Mouse (Mus musculus) gastrocnemius, postnatal 10 days (tissue): ENCODE measurements at regions not wholly inside any gene's neighbourhood (a gene's known extent, or its start where the extent isn't known, plus 50 kb on each side); places are given as distances from the start of the nearest gene placed in this dataset.
A peak's percentile ranks its signal among the peaks of the same experiment; 100 is the strongest.
"Not testable (repeated sequence)": the region's sequence is repeated elsewhere in the genome, so short reads cannot be mapped to it uniquely, and the experiment has no call there.

ENCODE experiments used
- DNase-seq: peaks from one replicate; pipeline ENCODE4 v3.0.0; 2021; ENCODE audit warnings: mixed read lengths

DNA sequence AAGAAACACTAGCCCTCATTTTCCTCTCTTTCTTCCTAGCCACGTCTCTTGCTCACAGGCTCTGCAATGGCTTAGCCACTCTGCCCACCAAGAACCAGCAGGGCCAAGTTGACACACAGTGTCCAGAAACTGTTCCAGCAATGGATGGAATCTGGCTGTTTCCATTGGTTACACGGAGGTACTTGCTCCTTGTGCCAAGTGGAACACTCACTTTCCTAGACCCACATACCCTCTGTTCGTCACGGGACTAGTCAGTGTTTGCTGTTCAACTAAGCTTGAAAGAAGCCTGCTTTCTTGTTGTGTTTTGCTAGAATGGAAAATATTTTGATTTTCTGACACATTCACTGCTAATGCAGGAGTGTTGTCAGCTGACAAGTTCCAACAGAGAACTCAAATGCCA is 575.7 kb upstream of the Gulo start:
- no peak for DNase-seq

DNA sequence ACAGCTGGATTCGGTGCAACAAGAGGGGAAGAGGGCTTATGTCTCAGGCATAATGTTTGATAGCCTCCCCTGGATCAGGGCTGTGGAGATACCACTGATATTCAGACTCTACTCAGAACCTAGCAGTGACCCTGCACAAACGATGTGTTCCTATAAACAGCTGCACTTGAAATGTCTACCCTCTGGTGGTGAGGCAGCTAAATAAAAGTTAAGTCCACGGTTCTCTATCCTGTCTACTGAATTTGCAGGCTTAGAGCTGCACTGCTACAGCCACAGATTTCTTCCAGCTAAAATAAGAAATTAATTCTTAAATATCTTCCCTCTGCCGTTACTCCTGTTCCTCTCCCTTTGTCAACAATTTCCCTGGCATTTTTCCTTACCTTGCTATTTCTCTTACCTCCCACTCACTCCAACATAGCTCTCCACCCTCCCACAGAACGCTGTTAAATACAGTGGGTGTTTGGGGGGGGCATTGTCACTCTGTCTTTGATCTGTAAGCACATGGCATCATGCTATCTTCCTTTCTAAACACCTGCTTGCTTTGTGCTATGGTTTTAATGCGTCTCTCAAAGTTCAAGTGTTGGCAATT is 571.0 kb upstream of the Gulo start:
- DNase-seq = no peak

DNA sequence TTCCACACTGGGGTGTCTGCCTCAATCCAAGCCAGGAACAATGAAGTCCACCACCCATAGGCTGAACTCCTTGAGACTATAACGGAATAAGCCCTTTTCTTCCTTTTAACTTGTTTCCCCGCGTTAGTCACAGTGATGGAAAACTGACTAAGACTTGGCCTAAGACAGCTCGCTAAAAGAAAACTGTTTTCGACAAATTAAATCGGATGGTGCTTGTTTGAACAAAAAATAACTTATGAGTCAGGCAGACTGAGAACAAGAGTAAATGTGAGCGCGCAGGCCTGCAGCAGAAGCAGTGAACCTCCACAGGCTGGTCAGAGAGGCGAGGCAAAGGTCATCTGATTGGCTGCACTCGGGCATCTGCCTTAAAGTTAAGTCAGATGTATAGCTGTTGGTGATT is 557.6 kb upstream of the Gulo start:
- no peak for DNase-seq

DNA sequence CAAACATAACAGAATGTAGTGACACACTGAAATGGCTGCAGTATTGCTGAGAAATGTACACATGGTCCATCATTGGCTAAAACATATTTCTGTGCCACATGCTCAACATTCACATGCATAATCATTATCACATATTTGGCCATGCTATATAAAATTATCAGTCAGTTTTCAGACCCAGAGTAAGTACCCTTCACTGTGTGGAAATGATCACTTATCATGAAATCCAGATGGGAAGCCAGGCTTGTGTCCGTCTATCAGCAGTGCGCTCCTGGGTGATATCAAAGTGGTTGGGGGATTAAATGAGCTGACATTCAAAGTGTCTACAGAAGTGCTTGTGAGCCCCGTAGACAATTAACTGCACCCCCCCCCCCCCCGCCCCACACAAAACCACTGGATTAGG is 553.7 kb upstream of the Gulo start:
- DNase-seq = no peak

DNA sequence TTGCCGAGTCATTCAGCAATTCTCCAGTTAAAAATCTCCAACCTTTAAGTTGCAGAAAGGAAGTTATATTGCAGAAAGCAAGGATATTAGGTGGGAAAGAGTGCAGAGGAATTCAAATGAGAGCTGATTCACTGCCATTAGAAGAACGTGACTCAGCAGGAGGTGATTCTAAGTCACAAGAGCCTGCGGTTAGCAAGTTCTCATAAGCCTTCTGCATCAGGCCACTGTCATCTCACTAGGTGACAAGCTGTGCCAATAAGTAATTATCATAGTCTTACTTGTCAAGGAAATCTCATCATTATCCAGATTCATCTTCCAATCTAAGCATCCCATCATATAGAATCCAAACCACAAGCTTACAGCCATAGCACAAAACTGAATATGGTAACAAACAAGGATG is 552.7 kb upstream of the Gulo start:
- no peak for DNase-seq

DNA sequence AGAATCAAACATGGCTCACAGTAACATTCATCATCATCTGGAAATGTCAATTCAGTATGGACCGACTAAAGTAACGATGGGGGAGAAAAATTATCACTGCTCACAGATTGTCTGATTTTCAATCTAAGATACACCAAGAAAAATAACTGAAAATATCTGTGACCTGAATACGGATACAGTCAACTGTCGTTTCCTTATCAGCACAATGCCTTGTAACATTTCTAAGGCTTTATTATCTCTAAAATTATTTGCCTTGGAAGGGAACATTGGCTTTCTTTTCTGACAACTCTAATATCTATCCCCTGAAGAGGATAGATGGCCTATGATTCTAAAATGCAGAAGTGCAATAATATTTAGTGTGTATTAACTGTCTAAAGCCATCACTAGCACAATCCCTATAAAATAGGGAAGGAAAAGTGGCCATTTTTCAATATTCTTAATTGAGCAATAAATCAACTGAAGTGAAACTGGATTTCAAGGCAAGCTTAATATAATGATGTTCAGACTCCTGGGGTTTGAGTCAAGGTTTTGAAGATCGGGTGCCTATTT is 552.1 kb upstream of the Gulo start:
- DNase-seq = no peak

DNA sequence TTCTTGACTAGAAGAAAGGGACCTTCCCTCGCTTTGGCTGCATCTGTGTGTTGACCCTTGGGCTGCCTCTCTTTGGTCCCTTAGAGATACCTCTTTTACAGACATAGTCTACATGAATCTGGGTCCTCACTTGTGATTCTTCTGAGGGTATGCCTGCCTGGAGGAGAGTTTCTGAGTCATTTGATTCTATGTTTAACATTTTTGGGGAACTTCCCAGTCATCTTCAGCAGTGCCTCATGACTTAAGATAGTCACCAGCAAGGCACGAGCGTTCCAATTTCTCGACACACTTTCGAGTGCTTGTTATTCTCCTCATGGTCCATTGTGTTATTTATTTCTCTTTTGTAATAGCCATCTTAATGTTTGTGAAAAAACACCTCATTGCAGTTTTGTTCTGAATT is 549.4 kb upstream of the Gulo start:
- no peak for DNase-seq

DNA sequence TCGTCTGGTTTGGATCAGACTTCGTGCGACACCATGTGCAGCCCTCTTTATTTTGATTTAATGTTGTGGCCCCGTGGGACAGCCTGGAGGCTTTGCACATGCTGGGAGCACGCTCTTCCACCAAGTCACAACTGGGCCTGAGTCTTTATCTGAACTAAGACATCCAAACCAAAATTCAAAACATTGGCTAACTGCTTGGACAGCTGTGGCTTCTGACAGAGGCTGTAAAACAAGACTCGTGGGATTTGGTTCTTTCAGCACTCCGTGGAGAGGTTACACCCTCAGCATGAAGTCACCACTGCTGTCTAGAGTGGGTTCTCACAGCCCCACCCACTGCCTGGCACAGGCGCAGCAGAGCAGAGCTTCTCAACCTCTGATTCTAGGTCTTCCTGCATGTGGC is 548.6 kb upstream of the Gulo start:
- DNase-seq = peak; percentile 46

DNA sequence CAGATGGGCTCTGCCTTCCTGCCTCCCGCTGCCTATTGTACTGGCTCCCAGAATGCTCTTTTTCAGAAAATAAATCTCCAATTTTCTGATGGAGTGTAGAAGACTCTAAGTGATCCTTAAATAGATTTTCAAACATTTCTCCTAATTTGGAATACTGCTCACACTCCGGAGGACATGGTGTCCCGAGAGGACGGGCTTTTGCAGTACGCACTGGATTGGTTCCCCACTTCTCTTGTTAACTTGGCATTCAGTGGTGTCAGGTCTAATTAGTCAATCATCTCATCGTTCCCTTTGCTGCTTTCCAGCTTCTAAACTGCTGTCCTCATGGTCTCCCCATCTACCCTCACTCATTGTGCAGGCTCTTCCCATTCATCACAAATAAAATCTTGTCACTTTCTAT is 529.5 kb upstream of the Gulo start:
- no peak for DNase-seq

DNA sequence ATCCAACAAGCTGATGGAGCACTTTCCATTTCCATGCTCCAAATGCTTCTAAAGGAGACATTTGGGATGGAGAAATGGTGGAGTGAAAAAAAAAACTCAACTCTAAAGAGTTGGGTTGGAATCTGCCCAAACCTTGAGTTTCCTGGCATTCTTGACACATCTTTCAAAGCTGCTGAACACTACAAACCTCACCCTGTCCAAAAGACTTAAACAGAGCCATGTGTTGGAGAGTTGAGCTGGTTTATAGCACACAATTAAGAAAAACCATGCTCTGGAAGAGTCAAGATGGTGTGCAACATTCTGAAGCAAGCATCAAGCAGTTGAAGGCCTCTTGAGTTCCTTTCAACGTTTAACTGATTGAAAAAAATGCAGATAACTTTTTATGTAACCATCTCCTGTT is 525.7 kb upstream of the Gulo start:
- no peak for DNase-seq

DNA sequence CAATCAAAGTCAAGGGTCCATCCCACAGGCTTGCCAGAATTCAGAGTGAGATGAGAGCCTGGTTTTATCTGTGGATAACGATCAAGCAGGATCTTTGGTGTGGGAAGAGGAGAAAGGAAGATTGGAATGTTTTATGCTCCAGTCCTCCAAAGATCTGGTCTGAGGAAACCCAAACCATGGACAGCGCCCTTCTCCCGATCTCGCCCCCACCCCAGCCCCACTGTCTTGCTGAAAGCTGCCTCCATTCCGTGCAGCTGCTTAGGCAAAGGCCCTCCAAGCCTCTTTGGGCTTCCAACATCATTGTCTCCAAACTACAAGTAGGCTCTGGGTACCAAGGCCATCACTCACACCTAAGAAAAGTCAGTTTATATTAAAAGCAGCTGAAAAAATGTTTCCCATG is 519.1 kb upstream of the Gulo start:
- no peak for DNase-seq

DNA sequence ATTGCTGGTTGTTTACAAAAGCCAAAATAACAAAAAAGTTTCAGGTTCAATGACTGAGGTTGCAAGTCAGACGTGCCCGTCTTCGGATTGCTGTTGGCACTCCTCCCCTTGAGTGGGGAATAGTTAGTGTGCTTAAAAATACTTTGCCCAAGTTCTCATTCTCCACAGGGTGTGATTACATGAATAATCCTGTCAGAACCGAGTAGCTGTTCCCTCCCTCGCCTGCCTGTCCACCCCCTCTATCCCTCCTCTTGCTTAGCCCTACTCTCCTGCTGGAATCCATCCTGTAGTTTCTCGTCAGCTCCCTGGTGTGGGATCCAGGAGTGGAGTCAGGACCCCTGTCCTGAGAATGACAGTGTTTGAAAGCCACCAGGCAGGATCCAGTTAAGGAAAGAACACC is 518.1 kb upstream of the Gulo start:
- DNase-seq = no peak

DNA sequence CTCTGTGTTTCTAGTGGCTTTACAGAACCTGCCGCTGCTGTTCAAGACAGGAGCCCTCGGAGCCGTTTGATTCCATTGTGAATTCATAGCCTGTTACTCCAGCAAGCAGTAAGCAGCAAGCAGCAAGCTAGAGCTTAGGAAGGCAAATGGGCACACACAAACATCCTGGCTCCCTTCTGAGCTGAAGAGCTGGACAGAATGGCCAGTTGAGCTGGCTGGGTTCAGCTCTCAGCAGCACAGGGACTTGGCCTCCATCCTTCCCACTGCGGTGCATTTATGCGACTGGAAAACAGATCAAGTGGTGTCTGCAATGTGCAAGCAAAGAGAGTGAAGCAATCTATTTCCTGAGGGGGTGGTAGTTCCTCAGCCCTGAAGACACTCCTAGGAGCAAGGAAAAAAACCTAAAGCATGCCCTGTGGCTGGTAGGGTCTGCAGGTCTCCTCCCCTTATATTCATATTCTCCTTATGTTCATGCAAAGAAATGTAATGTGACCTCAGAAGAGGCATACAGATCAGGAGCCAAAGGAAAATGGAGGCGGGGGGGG is 513.9 kb upstream of the Gulo start:
- DNase-seq = peak; percentile 14

DNA sequence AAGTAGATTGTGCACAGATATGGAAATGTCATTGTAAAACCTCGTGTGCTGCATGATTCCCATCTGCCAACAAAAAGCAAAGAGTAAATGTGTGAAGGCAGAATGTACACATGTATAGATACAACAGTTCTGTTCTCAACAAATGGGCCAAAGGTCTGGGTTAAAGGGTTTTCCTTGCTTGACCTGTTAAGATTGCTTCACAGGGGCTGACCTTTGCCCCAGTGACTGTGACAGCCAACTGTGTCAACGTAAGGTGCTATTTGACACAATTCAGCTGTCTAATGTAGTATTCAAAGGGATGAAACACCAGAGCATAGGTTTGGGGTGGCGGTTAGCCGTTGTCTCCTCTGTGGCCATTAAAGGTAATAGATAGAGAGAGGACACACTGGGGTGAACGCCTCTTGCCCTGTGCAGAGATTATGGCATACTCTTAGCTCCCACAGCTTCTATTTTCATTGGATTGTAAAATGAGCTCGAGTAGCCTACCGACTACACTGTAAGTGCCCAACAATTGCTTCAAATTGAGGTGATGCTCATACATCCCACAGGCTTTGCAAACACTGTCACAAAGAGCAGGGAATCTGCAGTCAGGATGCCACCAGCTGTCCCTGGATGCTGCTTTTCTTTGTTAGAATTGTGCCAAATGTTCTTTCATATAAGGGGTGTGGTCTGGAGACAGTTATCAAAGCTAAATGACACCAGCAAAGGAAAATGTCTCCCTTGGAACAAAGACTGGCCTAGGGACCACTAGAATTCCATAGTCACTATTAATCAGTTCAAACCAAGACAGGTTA is 513.0 kb upstream of the Gulo start:
- no peak for DNase-seq

DNA sequence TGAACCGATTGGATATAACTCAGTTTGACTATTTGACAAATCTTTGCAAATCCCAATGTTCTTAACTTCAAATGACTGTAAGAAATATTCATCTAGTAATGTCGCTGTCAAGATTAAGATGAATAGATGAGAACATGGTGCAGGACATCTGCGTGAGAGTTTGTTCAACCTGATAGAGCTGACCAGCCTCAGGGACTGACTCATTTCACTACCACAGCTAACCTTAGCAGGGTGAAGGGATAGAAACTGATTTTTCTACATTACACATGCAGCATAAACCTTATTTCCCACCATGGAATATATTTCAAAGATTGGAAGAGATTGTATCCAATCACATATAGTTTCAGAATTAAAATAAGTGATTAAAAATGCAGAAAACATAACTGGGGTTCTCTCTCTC is 507.8 kb upstream of the Gulo start:
- no peak for DNase-seq

DNA sequence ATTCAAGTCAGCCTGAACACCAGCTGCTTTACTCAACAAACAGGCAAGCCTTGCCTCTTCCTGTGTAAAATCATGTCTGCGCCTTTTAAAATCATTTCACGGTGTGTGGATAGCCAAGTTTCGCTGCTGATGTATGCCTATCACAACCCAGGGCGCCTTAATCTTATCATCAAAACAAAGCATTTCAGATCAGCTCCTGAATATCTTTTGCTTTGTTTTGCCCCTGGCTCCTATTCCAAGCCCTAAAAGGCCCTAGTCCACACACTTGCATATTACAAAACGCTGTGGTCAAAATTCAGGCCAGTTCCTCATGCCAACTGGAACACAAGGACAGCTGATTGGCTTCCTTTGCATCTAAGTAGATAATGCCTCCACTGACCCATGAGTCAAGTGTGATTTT is 501.7 kb upstream of the Gulo start:
- no peak for DNase-seq

DNA sequence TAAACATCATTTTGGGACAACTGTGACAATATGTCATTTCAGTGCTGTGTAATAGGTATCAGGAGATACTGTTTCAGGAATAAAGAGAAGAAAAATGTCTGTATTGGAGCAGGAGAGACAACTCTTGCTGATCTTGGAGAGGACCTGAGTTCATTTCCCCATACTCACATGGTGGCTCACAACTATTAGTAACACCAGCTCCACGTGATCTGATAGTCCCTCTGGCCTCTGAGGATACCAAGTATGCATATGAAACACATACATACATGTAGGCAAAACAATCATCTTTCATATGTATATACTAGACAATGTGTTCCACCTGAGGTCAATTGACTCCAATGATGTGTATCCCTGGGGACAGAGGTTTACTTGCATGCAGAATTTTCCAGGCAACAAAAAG is 501.2 kb upstream of the Gulo start:
- no peak for DNase-seq

DNA sequence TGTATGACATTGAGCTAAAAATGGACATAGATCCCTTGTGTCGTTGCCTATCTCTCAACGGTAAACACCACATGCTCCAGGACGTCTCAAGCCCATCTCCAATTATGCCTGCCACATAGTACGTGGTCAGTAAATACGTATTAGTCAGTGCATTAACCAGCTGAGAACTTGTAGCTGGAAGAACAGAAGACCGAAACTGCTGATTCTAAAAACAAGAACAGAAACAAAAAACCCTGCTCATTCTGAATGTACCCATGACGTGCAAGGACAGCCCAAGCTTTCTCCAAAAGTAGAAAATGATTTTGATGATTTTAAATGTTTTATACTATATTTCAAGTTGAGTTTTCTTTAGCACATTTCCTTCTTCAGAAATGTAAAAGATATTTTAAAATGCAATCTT is 500.7 kb upstream of the Gulo start:
- no peak for DNase-seq

DNA sequence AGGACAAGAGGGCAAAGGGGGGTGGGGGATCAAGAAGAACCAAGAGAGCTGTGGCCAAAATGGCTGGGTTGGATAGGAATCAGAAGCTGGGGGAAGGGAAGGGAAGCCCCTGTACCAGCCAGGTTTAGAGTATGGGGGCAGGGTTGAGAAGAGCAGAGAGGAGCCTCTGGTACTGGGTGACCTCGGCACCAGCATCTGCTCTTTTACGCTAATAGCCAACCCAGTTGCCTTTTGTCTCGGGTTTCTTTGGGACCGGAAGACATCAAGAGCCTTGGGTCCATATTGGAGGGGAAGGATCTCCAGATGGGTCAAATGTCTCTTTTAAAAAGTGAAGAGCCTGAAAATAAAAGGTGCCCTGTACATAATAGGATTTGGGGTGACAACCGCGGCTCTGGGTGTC is 493.0 kb upstream of the Gulo start:
- no peak for DNase-seq

DNA sequence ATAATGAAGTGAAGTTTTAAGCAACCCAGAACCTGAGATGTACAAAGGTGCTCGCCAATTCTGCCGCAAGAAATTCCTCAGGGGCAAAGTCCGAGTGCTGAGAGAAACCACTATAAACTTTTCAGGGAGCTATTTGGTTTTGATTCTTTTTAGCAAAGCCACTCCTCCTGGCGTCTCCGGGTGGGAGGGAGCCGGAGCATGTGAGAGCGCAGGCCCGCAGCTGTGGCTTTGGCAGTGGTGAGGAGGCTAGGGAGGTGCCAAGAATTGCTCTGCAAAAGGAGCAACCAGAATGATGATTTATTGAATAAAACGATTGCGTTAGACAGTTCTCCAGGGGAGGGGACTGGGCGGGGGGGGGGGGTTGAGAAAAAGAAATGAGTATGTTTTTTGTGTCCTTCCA is 490.9 kb upstream of the Gulo start:
- DNase-seq = peak; percentile 74

DNA sequence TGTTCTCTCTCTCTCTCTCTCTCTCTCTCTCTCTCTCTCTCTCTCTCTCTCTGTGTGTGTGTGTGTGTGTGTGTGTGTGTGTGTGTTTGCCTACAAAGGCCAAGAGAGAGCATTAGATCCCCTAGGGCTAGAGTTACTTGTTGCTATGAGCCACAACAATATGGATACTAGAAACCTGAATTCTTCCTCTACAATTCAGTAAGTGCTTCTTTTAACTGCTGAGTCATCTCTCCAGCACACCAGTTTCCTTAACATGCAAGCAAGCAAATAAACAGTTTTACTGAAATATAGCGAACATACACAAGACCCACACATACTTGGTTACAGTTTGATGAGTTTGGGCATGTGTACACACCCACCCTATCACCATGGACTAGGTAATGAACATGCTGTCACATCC is 486.1 kb upstream of the Gulo start:
- DNase-seq = no peak

DNA sequence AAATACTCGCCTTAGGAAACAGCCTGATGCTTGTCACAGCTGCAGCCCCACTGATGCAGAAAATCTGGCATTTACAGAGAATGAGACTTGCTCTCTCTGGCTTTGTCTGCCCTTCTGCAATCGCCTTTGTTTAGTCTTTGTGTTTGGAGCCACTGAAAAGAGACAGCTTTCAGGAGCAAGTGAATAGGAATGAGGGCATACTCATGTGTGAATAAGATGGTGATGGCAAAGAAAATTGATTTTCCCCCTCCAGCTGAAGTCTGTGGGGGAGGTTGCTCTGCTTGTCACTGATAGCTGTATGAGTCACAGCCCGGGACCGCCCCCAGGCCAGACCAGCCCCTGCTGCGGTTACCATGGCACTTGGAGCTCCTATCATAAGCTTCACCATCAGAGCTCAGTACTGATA is 485.5 kb upstream of the Gulo start:
- peak; percentile 50 for DNase-seq

DNA sequence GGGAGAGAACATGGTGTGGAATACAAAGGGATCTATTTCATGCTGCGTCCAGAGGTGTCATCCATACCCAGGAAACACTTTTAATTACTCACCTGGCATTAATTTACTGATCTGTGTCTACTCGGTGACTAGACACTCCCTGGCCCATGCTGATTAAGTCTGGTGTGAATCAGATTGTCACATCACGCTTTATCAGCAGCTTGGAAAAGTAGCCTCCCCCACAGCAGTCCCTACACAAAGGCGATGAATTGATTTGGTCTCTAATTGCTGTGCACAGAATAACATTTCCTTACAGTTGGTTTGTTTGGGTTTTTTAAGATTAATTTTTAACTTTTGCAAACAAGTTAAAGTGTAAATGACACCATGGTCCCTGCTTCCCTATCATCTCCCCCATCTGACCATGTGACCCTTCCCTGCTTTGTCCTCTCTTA is 484.7 kb upstream of the Gulo start:
- no peak for DNase-seq

DNA sequence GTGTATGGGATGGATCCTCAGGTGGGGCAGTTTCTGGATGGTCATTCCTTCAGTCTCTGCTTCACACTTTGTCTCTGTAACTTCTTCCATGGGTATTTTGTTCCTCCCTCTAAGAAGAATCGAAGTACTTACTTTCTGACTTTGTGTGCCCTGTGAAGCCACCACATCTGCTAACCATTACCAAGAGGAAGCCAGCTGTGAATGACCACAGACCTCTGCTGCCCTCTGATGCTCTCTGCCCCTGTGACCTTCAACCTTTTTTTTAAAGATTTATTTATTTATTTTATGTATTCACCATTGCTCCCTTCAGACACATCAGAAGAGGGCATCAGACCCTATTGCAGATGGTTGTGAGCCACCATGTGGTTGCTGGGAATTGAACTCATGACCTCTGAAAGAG is 475.7 kb upstream of the Gulo start:
- DNase-seq = not testable (repeated sequence)
